Mouse (Mus musculus): ENCODE results near the gene Pde4b.

Pde4b gene

GRCm38 (mm10) chr4:102539598-102540180 is 452.3 kb downstream of the Pde4b start:
- DNase-seq (ENCODE audit: low spot score): no peak

GRCm38 (mm10) chr4:102542976-102543375 is 455.6 kb downstream of the Pde4b start:
- no peak for DNase-seq (ENCODE audit: low spot score)

GRCm38 (mm10) chr4:102545226-102545625 is 457.9 kb downstream of the Pde4b start:
- DNase-seq (ENCODE audit: low spot score): no peak

DNA sequence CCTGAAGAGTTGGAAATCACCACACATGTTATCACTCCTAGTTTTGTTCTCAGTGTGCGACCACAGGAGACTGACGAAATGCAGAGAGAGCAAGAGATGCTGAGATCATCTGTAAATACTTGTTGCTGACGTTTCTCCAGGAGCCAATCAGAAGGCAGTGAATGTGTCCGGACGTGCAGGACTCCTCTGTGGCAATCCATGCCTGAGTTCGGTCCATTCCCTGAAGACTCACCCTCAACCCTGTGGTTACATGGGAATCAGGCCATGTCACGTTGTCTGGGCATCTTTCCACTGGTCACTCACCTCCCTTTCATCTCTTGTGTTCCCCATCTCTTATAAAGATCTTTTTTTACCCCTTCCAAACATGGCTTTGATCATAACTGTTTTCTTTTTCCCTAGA is 468.2 kb downstream of the Pde4b start:
- no peak for DNase-seq (ENCODE audit: low spot score)

- DNase-seq (ENCODE audit: low spot score): no peak
These were observed 469.7 kb downstream of the Pde4b start for GRCm38 (mm10) chr4:102557006-102557405.

DNA sequence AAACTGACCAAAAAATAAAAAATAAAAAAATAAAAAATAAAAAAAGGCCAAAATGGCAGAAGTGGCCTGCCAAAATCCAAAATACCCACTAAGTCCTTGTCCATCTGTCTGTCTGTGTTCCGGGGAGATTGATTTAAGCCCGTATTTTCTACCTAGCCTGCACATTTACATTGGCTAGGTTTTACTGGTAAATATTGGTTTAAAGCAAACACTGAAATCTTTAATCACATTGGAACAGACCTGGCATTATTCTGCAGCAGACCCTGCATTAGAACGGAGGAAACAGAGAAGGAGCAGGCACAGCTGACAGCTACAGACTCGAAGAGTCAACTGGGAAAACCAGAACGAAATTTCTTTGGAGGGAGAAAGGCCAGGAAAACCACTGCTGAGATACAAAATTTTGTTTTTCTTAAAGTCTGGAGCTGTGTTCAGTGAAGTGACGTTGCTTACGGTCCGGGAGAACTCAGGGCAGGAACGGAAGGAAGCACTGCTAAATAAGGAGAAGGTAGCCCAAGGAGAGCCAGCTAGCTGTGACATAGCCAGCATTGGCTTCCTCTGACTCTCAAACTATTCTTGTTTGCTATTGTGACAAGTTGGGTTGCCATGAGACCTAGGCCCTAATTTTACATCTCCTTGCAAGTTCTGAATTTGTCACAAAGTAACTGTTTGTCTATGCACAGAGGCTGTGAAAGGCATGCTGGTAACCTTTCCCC is 470.3 kb downstream of the Pde4b start:
- DNase-seq (ENCODE audit: low spot score): no peak

DNA sequence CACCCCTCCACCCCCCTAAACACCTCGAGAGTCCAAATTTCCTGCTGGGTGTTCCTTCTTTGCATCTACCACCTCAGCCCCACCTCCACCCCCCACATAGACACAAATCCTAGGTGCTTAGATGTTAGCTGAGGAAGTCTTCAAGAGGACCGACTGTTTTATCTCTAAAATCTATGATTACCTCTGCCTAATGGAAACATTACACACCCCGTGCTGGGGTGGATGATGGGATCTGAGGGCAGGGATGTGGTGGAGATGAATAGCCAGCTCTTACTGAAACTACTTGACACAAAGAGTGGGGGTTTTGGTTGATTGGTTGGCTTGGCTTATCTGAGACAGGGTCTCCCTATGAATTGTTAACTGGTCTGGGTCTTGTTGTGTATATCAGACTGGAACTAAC is 471.0 kb downstream of the Pde4b start:
- no peak for DNase-seq (ENCODE audit: low spot score)

GRCm38 (mm10) chr4:102560676-102561280 is 473.4 kb downstream of the Pde4b start:
- no peak for DNase-seq (ENCODE audit: low spot score)

- no peak for DNase-seq (ENCODE audit: low spot score)
These were observed 476.0 kb downstream of the Pde4b start for GRCm38 (mm10) chr4:102563273-102563855.

- no peak for DNase-seq (ENCODE audit: low spot score)
These were observed 476.9 kb downstream of the Pde4b start for GRCm38 (mm10) chr4:102564286-102564685.

DNA sequence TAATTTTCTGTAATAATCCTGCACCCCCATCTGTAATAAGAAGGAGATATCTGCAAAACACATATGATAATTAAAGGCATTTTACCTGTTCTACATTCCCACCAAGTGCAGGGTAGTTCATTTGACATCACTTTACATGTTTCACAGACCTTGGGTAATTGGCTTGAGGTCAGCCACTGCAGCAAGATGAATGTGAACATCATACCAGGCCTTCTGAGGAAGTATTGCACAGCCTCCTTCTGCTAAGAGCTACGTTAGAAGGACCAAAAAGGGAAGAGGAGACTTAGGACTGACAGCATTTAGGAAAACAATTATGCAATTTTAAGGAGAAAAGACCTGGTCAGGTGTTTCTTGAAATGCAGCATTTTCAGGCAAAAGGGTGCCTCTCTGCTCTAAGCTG is 479.1 kb downstream of the Pde4b start:
- DNase-seq (ENCODE audit: low spot score): no peak

DNA sequence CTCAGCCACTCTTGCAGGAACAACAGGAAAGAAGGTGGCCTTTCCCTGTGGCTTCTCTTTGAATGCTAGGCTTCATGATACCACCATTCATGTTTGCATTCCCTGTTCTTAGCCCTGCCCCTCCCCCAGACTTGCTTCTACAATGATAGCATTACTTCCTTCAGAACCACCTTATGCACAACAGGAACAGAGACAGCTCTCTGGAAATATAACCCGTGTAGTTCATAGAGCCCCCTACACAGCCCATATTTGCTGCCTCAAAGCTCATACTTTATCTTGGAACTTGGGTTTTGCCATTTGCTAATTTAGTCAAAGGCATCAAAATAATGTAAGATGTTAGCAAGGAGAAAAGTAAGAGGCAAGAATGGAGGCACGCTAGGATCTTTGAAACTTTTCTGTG is 479.8 kb downstream of the Pde4b start:
- no peak for DNase-seq (ENCODE audit: low spot score)

DNA sequence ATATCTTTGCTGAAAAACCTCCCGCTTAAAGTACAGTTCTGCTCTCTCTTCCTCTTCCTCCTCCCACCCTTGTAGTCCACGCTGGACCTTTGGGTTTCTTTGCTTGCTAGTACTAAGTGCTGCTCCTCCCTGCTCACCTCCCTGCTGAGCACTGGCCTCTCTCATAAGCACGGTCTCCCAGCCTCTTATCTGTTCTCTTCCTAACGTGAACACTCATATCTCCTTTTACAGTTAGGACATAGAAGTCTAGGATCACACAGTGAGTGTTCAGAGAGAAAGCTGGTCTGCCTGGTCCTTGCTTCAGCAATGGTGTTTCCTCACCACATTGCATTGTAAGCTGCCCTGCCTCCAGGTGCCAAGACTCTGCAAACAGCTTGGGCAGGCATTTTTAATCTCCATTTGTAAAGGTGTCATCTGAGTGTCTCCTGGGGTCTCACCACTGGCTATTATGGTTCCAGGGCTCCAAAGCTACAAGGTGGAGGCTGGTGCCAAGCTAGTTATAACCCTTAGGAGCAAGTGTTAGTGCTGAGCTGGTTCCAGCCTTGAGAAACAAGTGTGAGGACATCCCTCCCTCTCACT is 480.4 kb downstream of the Pde4b start:
- DNase-seq (ENCODE audit: low spot score): no peak

- DNase-seq (ENCODE audit: low spot score): no peak
These were observed 481.2 kb downstream of the Pde4b start for GRCm38 (mm10) chr4:102568591-102568990.

DNA sequence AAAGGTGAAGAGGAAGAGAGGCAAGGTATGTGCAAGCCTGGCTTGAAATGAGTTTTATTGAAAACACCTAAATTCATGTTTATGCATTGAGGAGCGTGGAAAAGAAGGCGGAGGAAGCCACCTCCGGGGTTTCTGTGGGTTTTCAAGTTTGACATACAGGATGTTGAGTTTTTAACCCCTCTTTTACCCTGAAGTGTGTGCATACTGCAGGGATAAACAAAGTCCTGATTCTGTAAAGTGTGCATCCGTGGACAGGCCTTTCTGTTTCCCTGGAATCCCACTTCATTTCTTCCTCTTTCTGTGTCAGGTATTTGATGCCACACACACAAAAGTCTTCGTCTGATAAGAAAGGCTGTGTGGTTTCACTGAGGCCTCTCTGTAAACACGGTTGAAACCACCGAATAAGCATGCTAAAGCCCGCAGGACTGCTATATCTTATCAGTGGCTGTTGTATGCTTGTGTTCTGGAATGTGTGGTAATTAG is 481.8 kb downstream of the Pde4b start:
- no peak for DNase-seq (ENCODE audit: low spot score)

GRCm38 (mm10) chr4:102569950-102570765 is 482.8 kb downstream of the Pde4b start:
- DNase-seq (ENCODE audit: low spot score): no peak

DNA sequence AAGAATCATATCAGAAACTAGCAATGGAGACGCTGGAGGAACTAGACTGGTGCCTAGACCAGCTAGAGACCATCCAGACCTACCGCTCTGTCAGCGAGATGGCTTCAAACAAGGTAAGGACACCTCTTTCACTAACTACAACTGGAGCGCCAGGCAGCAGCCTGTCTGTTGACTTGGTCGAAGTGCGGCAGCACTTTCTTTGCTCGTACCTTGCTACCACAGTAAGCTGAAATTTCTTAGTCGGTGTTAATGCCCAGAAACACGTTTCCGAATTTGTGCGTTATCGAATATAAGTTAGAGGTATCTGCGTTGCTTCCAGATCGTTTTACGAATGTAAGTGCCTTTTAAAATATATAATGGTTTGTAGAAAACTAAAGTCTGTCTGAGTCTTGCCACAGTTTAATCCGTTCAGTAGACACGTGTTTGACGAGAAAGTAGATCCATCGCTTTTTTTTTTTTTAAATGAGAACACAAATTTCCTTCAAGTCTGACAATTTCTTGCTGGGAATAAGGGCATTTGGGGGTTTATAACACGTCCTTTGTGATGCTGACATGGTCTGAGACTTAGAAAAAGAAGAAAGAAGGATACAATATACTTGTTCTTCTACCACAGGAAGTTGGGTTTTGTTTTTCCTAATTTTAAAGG is 483.5 kb downstream of the Pde4b start:
- DNase-seq (ENCODE audit: low spot score): no peak

- DNase-seq (ENCODE audit: low spot score): no peak
These were observed 484.7 kb downstream of the Pde4b start for GRCm38 (mm10) chr4:102572031-102572430.

- DNase-seq (ENCODE audit: low spot score): no peak
These were observed 485.2 kb downstream of the Pde4b start for GRCm38 (mm10) chr4:102572591-102572990.

GRCm38 (mm10) chr4:102573361-102573781 is 486.0 kb downstream of the Pde4b start:
- DNase-seq (ENCODE audit: low spot score): no peak

DNA sequence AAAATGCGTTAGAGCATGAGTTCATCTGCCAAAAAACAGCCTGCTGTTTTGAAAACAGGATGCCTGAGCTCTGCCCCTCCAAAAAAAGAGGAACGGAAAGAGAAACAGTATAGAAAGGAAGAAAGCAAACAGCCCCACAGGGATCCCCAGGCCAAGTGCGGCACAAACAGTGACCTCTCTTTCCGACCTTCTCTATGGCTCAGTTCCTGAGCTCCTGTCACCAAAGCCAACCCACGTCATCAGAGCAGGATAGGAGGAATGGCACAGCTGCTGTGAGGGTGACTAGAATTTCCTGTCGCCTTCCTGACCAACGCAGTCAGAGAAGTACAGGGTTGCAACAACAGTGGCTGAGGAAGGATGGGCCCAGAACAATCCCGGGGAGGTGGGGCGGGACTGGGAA is 486.9 kb downstream of the Pde4b start:
- DNase-seq (ENCODE audit: low spot score): no peak

Data from layer of hippocampus, adult 9-10 months (tissue).